Mouse (Mus musculus) urinary bladder, postnatal 36 days (tissue): ENCODE measurements around the gene Men1.

ENCODE experiments used
- DNase-seq, 2 experiments: peaks; one replicate each; pipeline ENCODE4 v3.0.0; 2022; ENCODE audit warnings: low spot score in 2 of 2, mixed read lengths in 1 of 2

The Men1 gene

GRCm38 (mm10) chr19:6338716-6339115 lies 3.9 kb downstream of the Men1 start:
- DNase-seq, result no peak

DNA sequence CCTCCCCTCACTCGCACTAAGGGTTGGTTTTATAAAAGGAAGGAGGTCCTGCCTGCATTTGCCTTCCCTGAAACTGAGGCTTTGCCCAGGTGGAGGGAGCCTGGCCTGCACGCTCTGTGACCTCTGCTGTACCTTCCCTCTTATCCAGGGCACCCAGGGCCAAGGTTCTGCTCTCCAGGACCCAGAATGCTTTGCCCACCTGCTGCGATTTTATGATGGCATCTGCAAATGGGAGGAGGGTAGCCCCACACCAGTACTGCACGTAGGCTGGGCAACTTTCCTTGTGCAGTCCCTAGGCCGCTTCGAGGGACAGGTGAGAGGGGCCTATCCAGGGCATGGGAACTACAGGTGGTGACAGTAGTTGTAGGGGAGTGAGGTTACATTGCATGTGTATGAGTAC lies 4.4 kb downstream of the Men1 start:
- no peak for DNase-seq

DNA sequence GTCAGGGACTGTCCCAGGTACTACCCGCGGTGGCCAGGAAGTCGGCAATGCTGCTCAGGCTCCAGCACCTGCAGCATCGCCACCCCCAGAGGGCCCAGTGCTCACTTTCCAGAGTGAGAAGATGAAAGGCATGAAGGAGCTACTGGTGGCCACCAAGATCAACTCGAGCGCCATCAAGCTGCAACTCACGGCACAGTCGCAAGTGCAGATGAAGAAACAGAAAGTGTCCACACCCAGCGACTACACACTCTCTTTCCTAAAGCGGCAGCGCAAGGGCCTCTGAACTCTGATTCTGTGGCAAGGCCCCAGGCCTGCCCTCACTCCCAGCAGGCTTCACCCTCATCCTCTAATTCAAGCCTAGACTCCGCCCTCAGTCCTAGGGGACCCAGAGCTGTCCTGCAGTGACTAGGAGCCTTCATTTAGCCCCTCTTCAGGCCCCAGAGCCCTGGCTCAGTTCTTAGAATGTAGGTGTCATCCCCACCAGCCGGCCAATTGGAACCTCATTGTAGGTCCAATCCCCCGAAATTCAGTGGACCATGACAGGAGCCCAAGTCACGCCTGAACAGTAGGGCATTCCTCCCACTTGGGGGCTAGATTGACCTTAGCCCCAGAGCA lies 5.2 kb downstream of the Men1 start:
- DNase-seq, result peak in 1 of 2 experiments; percentile 43

GRCm38 (mm10) chr19:6340524-6341452 lies 6.0 kb downstream of the Men1 start, which contains the start of gene Map4k2:
TSS of gene Map4k2 (plus strand) at chr19:6341135.
- DNase-seq, result peak; percentile 73 to 86

DNA sequence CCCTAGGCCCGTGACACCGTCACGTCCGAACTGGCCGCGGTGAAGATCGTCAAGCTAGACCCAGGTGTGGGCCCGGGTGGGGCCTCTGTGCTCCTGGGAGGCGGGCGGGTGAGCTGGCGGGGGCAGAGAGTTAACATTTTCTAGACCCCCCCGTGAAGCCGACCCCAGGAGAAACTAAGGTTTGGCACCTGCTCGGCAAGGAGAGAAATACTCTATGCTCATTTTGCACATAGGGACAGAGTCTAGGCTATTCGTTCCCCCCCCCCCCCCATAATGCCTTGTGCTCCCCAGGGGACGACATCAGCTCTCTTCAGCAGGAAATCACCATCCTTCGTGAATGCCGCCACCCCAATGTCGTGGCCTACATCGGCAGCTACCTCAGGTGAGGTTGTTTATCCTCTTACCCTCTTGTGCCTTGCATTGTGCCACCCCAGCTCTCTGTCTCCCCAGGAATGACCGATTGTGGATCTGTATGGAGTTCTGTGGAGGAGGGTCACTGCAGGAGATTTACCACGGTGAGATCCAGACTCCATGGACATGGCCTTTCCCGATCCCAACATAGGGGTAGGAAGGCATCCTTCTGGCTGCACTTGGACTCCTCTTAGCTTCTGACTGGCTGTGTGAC lies 6.8 kb downstream of the Men1 start:
- no peak for DNase-seq

GRCm38 (mm10) chr19:6342276-6342933 lies 7.6 kb downstream of the Men1 start:
- DNase-seq, result no peak

DNA sequence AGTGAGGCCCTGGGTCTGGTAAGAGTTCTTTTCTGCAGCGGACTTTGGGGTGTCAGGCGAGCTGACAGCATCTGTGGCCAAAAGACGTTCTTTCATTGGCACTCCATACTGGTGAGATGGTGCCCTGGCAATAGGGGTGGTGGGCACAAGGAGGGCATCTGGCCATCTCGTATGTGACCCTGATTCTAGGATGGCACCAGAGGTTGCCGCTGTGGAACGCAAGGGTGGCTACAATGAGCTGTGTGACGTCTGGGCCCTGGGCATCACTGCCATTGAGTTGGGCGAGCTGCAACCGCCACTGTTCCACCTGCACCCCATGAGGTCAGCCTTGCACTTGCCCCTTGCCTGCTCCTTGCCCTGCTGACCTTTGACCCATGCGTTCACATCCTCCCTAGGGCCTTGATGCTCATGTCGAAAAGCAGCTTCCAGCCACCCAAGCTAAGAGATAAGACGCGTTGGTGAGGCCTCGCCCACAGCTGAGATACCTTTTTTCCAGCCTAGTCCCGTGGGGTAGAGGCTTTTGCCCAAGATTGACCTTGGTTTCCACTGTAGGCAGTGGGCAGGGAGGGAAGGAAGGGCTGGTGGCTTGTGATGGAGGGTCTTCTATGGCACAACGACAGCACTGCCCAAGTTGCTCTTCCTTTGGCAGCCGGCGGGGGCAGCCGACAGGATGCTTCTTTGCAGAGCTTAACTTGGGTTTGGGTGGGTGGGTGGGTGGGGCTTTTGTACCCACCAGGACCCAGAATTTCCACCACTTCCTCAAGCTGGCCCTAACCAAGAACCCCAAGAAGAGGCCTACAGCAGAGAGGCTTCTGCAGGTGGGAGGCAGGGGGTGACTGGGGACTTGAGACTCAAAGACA lies 8.5 kb downstream of the Men1 start:
- DNase-seq, result no peak

DNA sequence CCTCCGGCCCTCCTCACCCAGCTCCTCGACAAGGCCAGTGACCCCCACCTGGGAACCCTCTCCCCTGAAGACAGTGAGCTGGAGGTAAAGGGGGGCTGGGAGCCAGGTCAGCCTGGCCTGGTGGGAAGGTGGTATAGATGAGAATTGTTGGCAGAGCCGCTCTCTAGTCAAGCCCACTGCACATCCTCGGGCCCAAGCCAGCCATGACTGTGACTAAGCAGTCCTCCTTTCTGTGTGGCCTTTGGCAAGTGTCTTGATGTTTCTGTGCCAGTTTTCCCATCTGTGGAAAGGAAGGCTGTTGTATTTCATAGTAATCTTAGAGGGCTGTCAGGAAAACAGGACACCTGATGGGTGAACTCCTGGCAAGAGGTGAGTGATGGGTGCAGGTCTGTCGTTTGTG lies 9.2 kb downstream of the Men1 start:
- no peak for DNase-seq

DNA sequence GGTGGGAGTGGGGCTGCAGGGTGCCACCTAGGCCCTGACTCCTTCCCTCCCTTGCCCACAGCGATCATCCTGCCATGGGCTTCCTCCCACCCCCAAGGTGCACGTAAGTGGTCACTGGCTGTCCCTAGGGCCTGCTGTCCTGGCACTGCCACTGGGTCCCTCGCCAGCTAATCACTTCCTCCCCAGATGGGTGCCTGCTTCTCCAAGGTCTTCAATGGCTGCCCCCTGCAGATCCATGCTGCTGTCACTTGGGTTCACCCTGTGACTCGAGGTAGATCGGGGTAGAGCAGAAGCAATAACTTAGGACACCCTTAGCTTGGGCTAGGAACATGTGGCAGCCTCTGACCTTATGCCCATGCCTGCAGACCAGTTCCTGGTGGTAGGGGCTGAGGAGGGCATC lies 11.2 kb downstream of the Men1 start:
- no peak for DNase-seq

- DNase-seq, result no peak
Observed at GRCm38 (mm10) chr19:6346661-6347060, 11.9 kb downstream of the Men1 start.

DNA sequence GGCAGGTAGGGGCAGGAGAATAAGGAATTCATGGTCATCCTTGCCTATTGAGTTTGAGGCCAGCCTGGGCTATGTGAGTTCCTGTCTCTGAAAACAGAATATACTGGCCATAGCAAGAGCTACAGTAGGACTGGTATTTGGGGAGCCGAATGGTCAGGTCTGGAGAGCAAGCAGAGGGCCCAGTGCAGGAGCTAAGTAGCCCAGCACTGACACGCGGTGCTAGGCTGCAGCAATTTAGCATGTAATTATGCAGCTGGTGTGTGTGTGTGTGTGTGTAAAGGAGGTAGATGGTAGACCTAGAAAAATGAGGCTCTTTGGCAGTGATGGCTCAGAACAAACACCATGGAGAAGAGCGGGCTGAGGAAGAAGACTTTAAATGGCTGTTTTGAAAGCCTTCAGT lies 12.8 kb downstream of the Men1 start:
- DNase-seq, result no peak

DNA sequence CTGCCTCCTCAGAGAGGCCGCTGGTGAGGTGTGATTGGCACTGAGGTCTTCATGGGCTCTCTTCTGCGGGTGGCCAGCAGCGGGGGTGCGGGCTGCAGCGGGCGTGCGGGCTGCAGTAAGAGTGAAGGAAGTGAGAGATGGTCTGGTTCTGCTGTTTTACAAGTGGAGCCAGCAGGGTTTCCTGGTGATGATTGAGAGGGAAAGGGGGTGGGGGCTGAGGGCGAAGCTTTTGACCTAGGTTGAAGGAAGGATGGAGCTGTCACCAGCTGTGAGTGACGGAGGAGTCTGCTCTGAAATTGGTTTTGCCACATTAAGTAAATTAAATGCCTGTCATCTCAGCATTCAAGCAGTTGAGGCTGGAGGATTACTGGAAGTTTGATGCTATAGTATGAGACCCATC lies 13.9 kb downstream of the Men1 start:
- DNase-seq, result no peak

DNA sequence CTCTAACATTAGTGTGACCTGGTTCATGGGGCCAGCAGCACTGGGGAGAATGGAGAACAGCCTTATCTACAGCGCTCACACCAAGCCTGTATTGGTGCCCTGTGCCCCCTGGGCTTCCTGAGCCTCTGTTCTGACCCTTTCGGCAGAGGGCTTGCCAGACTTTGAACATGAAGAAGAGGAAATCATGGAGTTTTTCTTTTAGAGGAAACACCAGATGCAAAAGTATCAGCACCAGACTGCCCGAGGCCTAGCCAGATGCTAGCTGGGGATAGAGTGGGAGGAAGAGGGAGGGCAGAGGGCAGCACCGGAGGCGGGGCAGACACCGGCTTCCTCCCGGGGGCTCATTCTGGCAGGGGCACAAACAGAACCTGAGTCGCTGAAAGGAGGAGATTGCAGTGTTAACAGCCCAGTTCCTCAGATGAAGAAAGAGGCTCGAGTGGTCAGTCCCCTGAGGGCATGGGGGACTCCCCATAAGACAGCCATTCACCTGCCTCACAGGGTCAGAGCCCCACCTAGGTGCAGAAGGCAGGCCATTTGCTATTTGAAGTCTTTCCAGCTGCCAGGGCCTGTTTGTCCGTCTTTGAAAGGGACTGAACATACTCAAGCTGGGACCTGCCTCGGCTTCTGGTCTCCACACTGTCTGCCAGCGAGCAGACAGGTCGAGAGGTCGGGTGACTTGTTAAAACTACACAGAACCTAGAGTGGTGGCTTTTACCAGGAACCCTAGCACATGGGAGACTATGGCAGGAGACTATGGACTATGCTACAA lies 14.6 kb downstream of the Men1 start:
- DNase-seq, result peak; percentile 52 to 63

DNA sequence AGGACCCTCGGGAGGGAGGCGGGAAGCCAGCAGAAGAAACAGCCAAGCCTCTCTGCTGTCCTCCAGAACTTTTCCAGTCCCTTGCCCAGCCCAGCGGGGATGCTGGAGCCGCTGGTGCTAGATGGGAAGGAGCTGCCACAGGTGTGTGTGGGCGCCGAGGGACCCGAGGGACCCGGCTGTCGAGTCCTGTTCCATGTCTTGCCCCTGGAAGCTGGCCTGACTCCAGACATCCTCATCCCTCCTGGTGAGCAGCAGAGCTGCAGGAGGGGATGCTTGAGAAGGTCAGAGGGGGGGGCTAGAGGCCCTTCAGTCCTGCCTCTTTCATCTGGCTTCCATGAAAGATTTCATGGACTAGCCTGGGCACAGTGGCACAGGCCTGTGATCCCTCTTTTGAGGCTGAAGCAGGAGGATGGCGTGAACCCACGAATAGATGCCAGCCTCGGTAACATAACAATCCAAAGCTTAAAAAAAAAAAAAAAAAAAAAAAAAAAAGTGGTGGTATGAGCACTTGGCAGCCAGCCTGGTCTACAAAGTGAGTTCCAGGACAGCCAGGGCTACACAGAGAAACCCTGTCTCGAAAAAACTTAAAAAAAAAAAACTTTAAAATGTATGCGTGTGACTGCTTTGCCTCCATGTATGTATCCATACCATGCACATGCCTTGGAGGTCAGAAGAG lies 16.8 kb downstream of the Men1 start:
- no peak for DNase-seq

- no peak for DNase-seq
Observed at GRCm38 (mm10) chr19:6352107-6352505, 17.3 kb downstream of the Men1 start.

DNA sequence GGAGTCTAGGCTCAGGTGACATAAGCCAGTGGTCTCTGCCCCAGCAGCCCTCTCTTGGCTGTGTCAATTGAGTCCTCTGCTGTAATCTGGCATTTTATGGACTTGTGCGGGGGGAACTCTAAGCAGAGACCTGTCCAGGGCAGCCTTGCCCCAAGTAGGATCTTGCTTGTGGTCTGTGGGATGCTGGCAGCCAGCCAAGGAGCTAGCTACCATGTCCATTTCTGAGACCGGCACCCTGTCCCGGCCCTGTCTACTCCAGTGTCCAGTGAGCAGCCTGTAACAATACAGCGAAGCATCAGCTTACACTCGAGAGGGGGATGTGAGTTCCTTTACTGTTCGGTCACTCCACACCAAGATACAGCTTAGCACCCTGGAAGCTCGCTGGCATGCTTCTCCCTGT lies 19.3 kb downstream of the Men1 start:
- DNase-seq, result no peak

DNA sequence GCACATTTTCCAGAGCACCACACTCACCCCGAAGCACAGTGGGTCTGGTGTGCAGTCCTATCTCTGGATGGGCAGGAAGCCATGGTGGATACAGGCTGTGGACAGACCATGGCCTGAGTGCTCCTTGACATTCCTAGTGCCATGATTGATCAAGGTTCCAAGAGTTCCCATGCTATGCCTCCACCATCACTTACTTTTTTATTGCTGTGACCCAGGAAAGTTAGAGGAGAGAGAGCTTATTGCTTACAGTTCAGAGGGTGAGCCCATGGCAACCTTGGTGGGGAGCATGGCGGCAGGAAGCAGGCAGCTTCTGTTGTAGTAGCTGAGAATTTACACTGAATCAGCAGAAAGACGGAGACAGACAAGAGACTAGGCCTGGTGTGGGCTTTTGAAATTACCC lies 26.5 kb downstream of the Men1 start:
- no peak for DNase-seq

DNA sequence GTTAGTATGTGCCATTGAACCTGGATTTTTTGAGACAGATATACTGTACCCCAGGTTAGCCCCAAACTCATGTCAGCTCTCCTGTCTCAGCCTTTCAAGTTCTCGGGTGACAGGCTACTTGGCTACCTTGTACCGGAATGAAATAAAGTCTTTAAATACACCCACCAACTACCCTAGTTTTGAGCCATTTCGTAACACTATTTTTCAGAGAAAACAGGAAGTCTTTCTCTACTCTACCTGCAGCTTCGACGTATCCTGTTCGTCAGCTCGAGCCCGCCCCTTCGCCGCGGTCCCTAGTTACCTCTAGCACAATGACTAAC lies 28.3 kb downstream of the Men1 start:
- no peak for DNase-seq

DNA sequence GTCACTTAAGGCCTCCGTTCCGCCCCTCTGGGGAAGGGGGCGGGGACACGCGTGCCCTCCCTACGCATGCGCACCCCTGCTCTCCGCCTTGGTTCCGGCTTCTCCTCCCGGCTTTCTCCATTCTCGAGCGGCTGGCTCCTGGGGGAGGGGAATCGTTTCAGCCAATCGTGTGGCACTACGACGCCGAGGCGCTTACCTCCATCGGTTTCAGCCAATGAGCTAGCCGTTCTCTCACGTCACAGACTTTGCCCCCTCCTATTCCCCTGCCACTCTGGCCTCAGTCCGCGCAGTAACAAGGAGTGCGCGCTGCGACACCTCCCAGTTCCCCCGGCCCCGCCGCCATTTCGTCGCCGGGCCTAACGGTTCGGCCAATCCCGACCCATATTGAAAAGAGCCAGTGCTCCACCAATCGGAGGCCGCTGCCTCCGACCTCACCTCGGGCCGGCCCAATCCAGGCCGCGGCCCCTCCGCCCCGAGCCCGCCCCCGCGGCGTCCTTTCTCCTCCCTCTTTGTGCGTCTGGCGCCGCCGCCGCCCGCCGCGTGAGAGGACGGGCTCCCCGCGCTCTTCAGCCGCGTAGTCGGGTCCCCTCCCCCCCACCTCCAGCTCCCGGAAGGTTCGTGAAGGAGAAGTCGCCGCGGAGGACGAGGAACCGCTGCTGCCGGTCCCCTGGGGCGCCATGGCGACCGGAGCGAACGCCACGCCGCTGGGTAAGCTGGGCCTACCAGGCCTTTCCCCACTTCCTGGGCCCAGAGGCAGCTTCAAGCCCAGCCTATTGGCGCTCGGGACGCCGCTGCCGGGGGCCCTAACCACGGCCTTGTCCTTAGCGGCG lies 28.8 kb downstream of the Men1 start, which contains the start of gene Sf1:
Gene Sf1 (plus strand): TSS at position 280 of the 830 bp plus-strand sequence.
- peak; percentile 99 to 100 for DNase-seq
